Mouse (Mus musculus) kidney, embryonic 14.5 days (tissue): ENCODE measurements around the gene Vangl1. TPM values are rescaled to one million over a fixed set of nuclear protein-coding genes. Genes with fewer than 3 reads are reported as not detected.

Experiments
- ATAC-seq: fragments of 200-750 bp; cut with Nextera tagmentation; 2 replicates; pipeline ENCODE4 v1.8.0; 2017; ENCODE audit warnings: moderate number of reproducible peaks, mild to moderate bottlenecking, moderate TSS enrichment, moderate library complexity; ENCODE audit not compliant: low FRiP score, low TSS enrichment
- H3K27ac ChIP-seq: fragments of 300-500 bp; sonication (generic); 2 replicates; pipeline ENCODE4 v1.5.1; 2014; ENCODE audit warnings: low read depth, mild to moderate bottlenecking, low read length, moderate library complexity, mixed read lengths
- H3K27me3 ChIP-seq: fragments of 300-500 bp; sonication (generic); 2 replicates; pipeline ENCODE4 v1.6.1; 2014; ENCODE audit warnings: mild to moderate bottlenecking, low read length; ENCODE audit not compliant: control insufficient read depth, insufficient read depth
- H3K36me3 ChIP-seq: fragments of 300-500 bp; sonication (generic); 2 replicates; pipeline ENCODE4 v1.6.1; 2014; ENCODE audit warnings: low read length, mixed read lengths; ENCODE audit not compliant: control insufficient read depth, insufficient read depth
- H3K4me1 ChIP-seq: fragments of 300-500 bp; sonication (generic); 2 replicates; pipeline ENCODE4 v1.6.1; 2014; ENCODE audit warnings: low read length, mixed read lengths; ENCODE audit not compliant: control insufficient read depth, insufficient read depth
- H3K4me2 ChIP-seq: fragments of 300-500 bp; sonication (generic); replicated peaks from 2 replicates; pipeline ENCODE4 v1.6.1; 2014; ENCODE audit warnings: low read depth, mild to moderate bottlenecking, low read length
- H3K4me3 ChIP-seq: fragments of 300-500 bp; sonication (generic); 2 replicates; pipeline ENCODE4 v1.5.1; 2014; ENCODE audit warnings: mild to moderate bottlenecking, low read length
- H3K9ac ChIP-seq: fragments of 300-500 bp; sonication (generic); 2 replicates; pipeline ENCODE4 v1.6.1; 2014; ENCODE audit warnings: low read depth, mild to moderate bottlenecking, low read length, moderate library complexity
- H3K9me3 ChIP-seq: fragments of 300-500 bp; sonication (generic); 2 replicates; pipeline ENCODE4 v1.6.1; 2016; ENCODE audit warnings: low read length; ENCODE audit not compliant: control insufficient read depth
- WGBS: fragments of 180-500 bp; shearing (Covaris S2); extraction: QIAGEN DNeasy Blood & Tissue Kit; methylation state at CpG from one replicate; pipeline ENCODE4 v1.1.7; 2014; 5-methylcytosine and 5-hydroxymethylcytosine counted together
- polyA plus RNA-seq: library from polyadenylated mRNA; unstranded; fragments of >200 nt; fragmentation: Nextera tagmentation; extraction: Ambion mirVana; gene quantifications from 2 replicates; pipeline ENCODE4 v1.2.1, GENCODE M21; 2014

The Vangl1 gene
- polyA plus RNA-seq: 9.4 and 22.4 TPM in 2 replicates

DNA sequence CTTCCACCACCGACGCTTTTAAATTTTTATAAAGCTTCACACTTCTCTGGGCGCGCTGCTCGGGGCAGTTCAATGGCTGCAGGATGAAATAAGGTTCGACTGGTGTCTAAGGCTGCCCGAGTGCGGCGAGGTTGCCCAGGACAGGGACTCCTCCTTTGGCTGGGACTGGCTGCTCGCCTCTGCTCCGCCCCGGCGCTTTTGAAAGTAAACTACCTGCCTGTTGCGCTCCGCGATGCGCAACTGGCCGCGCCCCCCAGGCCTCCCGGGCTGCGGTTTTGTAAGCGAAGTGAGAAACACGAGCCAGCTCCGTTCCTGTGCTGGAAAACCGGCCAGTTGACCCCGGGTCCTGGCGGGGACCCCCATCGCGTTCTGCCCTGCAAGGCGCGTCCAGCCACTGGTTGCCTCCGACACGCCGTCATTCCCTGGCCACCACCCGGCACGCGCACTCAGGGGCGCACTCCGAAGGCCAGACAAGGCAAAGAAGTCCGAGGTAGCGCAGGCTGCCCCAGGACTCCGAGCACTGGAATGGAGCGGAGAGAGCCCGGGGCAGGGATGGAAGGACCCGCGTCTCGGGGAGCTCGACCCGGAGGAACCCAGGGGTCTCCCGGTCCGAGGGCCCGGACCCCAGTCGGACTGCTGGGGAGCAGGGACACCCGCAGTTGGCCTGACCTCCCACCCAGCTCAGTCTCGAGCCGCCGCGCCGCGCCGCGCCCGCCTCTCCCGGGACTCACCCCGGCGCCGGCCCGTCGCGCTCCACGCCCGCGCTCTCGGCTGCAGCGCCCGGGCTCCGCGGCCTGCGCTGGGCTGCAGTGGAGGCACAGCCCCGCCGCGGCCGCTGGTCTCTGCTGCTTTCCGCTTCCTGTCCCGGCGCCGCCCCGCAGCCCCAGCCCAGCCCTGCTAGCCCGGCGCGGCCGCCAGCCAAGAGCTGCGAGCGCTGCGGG is at the start of gene Vangl1:
Gene Vangl1, minus strand, starts transcription at position 913 of the 941 bp plus-strand sequence.
- H3K27ac ChIP-seq: peak within 1 kb of the TSS; percentile 92
- peak; percentile 84 for ATAC-seq
- H3K4me2 ChIP-seq: peak within 1 kb of the TSS; percentile 82
- H3K9ac ChIP-seq: peak within 1 kb of the TSS; percentile 85
- H3K36me3 ChIP-seq: no peaks in the 10 kb centered on the region
- WGBS: under 1% methylated on average over 50 of the region's 95 CpGs
- peak within 1 kb of the TSS; percentile 76 for H3K4me3 ChIP-seq
- H3K9me3 ChIP-seq: no peaks in the 10 kb centered on the region
- H3K27me3 ChIP-seq: 0 out of 2 replicates have a peak, but pooled peaks cover 6% of the 10 kb centered on the region
- peaks cover 18% of the 10 kb centered on the region for H3K4me1 ChIP-seq

DNA sequence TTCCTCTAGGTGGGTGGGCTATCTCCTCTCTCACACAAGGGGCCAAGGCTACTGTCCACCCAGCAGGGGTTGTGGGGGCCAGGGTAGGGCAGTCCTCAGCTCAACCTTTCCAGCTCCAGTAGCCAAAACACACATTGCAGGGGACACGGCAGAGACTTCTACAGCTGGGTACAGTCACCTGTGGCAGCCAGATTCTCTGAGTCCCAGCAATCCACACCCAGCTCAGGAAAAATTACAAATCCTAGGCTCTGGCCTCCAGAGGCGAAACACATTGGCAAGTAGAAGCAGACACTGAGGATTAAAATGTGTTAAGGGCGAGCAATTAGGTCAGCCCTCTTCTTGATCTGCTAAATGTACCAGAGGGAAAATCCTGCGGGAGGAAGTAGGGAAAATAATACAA is 49.1 kb upstream of the Vangl1 start:
- WGBS: 56% methylated on average over 4 of the region's 4 CpGs
- H3K36me3 ChIP-seq: no peaks in the 10 kb centered on the region
- H3K9ac ChIP-seq: no peak overlapping the region
- H3K27ac ChIP-seq: no peak overlapping the region
- no peak overlapping the region for H3K4me2 ChIP-seq
- ATAC-seq: no peak
- H3K9me3 ChIP-seq: peaks cover 4% of the 10 kb centered on the region; the same call in 1 of the 2 replicates
- no peak overlapping the region for H3K4me3 ChIP-seq
- H3K27me3 ChIP-seq: 0 out of 2 replicates have a peak, but pooled peaks cover 1% of the 10 kb centered on the region
- no peaks in the 10 kb centered on the region for H3K4me1 ChIP-seq

DNA sequence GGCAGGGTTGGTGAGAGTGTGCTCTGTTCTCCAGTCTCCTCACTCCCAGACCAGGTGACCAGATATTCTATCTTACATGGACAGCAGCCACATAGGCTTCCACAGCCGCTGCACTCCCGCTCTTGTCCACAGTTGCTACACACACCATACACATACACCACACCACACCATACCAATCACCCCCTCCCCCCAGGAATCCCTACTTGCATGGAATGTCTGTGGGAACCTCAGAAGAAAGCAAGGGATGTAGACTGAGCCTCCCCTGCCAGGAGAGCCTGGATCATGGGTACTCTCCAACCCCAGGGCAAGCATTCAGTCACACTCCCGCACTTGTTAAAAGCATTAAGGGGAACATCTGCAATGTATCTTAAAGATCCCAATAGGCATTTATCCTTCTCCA is 48.4 kb upstream of the Vangl1 start:
- no peak overlapping the region for H3K9ac ChIP-seq
- no peak overlapping the region for H3K27ac ChIP-seq
- peaks cover 4% of the 10 kb centered on the region; the same call in 1 of the 2 replicates for H3K9me3 ChIP-seq
- WGBS: 77% methylated on average over 3 of the region's 3 CpGs
- no peaks in the 10 kb centered on the region for H3K36me3 ChIP-seq
- 0 out of 2 replicates have a peak, but pooled peaks cover 3% of the 10 kb centered on the region for H3K27me3 ChIP-seq
- H3K4me3 ChIP-seq: no peak overlapping the region
- H3K4me2 ChIP-seq: no peak overlapping the region
- no peak; the same call in 1 of the 2 replicates for ATAC-seq
- H3K4me1 ChIP-seq: no peaks in the 10 kb centered on the region

DNA sequence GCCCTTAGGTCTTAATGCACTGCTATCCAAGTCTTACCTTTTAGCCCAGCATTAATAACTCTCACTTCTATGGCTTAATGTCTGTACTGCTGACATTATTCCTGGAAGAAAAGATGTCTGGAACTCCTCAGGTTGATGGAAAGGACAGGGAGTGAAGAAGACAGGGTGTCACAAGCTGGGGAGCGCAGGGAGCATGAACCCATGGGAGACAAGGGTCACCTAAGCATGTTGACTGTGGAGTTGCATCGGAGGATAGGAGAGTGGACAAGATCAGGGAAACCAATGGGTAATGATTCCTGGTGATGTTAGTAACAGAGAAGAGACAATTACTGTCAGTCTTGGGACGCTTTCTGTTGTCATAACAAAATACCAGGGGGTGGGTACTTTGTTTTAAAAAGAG is 46.4 kb upstream of the Vangl1 start:
- H3K27me3 ChIP-seq: 0 out of 2 replicates have a peak, but pooled peaks cover 3% of the 10 kb centered on the region
- H3K36me3 ChIP-seq: no peaks in the 10 kb centered on the region
- no peak overlapping the region for H3K27ac ChIP-seq
- no peak overlapping the region for H3K4me3 ChIP-seq
- H3K9ac ChIP-seq: no peak overlapping the region
- no peak overlapping the region for H3K4me2 ChIP-seq
- H3K4me1 ChIP-seq: no peaks in the 10 kb centered on the region
- ATAC-seq: no peak
- peaks cover 4% of the 10 kb centered on the region; the same call in 1 of the 2 replicates for H3K9me3 ChIP-seq
- 96% methylated on average over 3 of the region's 3 CpGs for WGBS

DNA sequence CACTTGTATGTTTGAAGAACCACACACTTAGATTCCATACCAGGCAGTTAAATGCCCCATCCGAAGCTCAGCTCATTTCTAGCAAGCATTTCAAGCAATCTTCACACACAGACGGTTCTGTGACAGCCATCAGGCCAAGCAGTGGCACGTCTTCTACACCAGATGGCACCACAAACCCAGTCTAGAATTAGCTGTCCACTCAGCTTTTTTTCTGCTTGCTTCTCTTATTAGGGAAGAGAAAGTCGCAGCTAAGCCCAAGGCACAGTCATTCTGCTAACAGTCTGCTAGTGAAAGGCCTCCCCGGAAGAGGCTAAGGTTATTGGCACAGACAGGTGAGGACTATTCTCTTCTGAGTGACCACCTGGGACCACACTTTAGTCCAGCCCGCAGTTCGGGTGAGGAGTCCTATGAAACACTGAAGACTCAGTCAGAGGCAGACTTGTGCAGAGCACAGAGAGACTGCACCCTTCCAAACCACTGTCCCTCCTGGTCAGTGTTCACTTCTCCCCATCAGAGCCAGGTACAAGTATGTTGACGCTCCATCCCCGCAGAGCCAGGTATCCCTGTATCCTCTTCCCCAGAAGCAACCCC is 45.0 kb upstream of the Vangl1 start:
- Histone ChIP-seq H3K27ac (no peak overlapping the region), H3K9me3 (peaks cover 4% of the 10 kb centered on the region; the same call in 1 of the 2 replicates), H3K36me3 (no peaks in the 10 kb centered on the region), H3K4me2 (no peak overlapping the region), H3K4me1 (no peaks in the 10 kb centered on the region), H3K9ac (no peak overlapping the region), H3K4me3 (no peak overlapping the region), H3K27me3 (0 out of 2 replicates have a peak, but pooled peaks cover 3% of the 10 kb centered on the region)
- 50% methylated on average over 9 of the region's 9 CpGs for WGBS
- 0 out of 2 replicates have a peak, but pooled peaks have one; percentile 35 for ATAC-seq

DNA sequence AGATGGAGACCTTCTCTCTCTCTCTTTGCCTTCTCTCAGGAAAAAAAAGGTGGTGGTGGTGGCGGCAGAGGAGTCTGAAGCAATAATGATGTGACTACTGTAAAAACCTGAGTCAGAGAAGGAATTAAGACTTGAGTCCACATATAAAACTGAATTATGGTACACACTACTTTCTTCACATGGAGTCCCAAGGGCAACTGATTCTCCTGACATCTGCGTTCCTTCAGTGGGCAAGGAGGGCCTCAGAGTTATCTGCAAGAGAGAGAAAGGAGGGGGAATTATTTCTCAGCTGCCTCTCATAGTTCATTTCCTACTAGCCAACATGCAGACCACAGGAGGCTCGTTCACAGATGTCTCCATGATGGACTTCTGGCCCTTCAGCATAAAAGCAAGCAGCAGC is 40.1 kb upstream of the Vangl1 start:
- ATAC-seq: no peak
- Histone ChIP-seq H3K27ac (no peak overlapping the region), H3K4me1 (no peaks in the 10 kb centered on the region), H3K36me3 (no peaks in the 10 kb centered on the region), H3K9ac (no peak overlapping the region), H3K27me3 (0 out of 2 replicates have a peak, but pooled peaks cover 3% of the 10 kb centered on the region), H3K4me2 (no peak overlapping the region), H3K4me3 (no peak overlapping the region), H3K9me3 (no peaks in the 10 kb centered on the region)
- WGBS: 82% methylated on average over 3 of the region's 3 CpGs

DNA sequence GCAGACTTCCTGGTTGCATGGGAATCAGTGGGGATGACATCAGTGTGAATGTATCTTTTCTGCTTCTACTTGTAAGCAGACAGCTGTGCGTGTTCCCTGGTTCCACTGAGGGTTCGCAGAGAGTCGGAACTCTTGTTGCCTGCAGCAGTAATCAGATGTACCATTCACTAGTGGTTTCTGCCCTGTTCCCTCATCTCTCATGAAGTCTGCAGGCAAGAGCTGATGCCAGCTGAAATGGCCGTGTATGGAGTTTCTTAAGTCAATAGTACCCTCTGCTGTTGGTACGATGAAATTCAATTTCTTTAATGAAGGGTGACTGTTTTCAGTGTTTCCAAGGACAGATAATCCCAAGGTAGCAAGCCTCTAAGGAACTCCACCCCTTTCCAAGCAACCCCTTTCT is 38.4 kb upstream of the Vangl1 start:
- no peak overlapping the region for H3K9ac ChIP-seq
- H3K27me3 ChIP-seq: no peaks in the 10 kb centered on the region
- H3K9me3 ChIP-seq: peaks cover 7% of the 10 kb centered on the region; the same call in 1 of the 2 replicates
- no peak overlapping the region for H3K4me3 ChIP-seq
- ATAC-seq: no peak
- H3K4me1 ChIP-seq: no peaks in the 10 kb centered on the region
- H3K36me3 ChIP-seq: no peaks in the 10 kb centered on the region
- no peak overlapping the region for H3K4me2 ChIP-seq
- H3K27ac ChIP-seq: no peak overlapping the region
- WGBS: 59% methylated on average over 5 of the region's 5 CpGs

DNA sequence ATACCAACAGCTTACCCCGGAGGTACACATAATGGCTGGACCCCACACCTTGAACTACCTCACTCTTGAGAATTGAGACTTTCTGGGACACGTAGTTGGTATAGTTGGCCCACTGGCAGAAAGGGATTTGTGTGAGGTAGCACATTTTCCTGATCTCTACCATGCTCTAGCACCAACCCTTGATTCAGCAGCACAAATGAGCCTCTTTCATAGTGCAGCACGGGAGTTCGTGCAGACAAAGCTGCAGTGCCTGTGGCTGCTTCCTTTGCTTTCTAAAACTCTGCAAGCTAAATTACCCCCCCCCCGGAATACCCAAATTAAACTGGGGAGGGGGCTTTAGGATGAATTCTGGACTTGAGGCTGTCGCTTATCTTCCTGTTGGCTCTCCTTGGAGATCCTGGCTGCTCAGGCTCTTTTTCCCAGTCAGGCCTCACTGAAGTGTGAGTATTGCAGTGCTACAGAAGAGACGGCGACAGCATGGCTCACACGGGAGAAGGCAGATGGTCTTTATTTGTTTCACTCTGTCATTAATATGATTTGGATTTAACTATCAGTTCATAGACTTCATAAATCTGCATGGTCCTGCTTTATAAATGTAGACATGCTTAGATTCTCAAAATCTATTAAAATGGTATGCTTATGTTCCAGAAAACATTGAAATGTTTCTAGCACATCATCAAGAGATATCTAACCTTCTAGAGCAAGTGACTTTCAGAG is 27.1 kb upstream of the Vangl1 start:
- Histone ChIP-seq H3K36me3 (no peaks in the 10 kb centered on the region), H3K4me3 (no peak overlapping the region), H3K27me3 (no peaks in the 10 kb centered on the region), H3K4me1 (no peaks in the 10 kb centered on the region), H3K9ac (no peak overlapping the region), H3K27ac (no peak overlapping the region), H3K4me2 (no peak overlapping the region), H3K9me3 (peaks cover 12% of the 10 kb centered on the region)
- ATAC-seq: no peak
- WGBS: 90% methylated on average over 9 of the region's 9 CpGs
